Mouse (Mus musculus) spleen, postnatal 4 days (tissue): ENCODE results near the gene Mmgt1.

ENCODE experiments used
- DNase-seq, 2 experiments: peaks; one replicate each; pipeline ENCODE4 v3.0.0; 2022; ENCODE audit warnings: low spot score in 2 of 2

The Mmgt1 gene

GRCm38 (mm10) chrX:56597887-56598640, at the start of gene Mmgt1:
Gene Mmgt1 (minus strand): TSS chrX:56598069.
- peak; percentile 84 to 89 for DNase-seq

GRCm38 (mm10) chrX:56640066-56640465, 42.2 kb upstream of the Mmgt1 start:
- DNase-seq = no peak

GRCm38 (mm10) chrX:56636185-56636584, 38.3 kb upstream of the Mmgt1 start:
- no peak for DNase-seq

GRCm38 (mm10) chrX:56615236-56615635, 17.4 kb upstream of the Mmgt1 start:
- no peak for DNase-seq

- DNase-seq = no peak
Observed at GRCm38 (mm10) chrX:56610318-56610694, 12.4 kb upstream of the Mmgt1 start.

- peak; percentile 69 to 77 for DNase-seq
Observed at GRCm38 (mm10) chrX:56609623-56610317, 11.9 kb upstream of the Mmgt1 start, which contains the start of gene Slc9a6. Gene Slc9a6 (plus strand): TSS chrX:56609757.

GRCm38 (mm10) chrX:56609285-56609622, 11.4 kb upstream of the Mmgt1 start:
- no peak for DNase-seq

GRCm38 (mm10) chrX:56607032-56607710, 9.3 kb upstream of the Mmgt1 start:
- no peak for DNase-seq

- no peak for DNase-seq
Observed at GRCm38 (mm10) chrX:56606536-56606935, 8.7 kb upstream of the Mmgt1 start.

GRCm38 (mm10) chrX:56597219-56597886, 516 bp downstream of the Mmgt1 start:
- DNase-seq = no peak

- DNase-seq = no peak
Observed at GRCm38 (mm10) chrX:56578200-56578599, 19.7 kb downstream of the Mmgt1 start.

GRCm38 (mm10) chrX:56572465-56572864, 25.4 kb downstream of the Mmgt1 start:
- DNase-seq = no peak

GRCm38 (mm10) chrX:56553584-56553983, 44.3 kb downstream of the Mmgt1 start:
- no peak for DNase-seq

- no peak for DNase-seq
Observed at GRCm38 (mm10) chrX:56549506-56549905, 48.4 kb downstream of the Mmgt1 start, which contains the start of gene Gm648. Gene Gm648 (minus strand): TSS chrX:56549606.

GRCm38 (mm10) chrX:56537162-56537561, 60.7 kb downstream of the Mmgt1 start:
- DNase-seq = no peak
